Mouse (Mus musculus): ENCODE results near the gene Sdr9c7. TPM values are rescaled to one million over a fixed set of nuclear protein-coding genes. Genes with fewer than 3 reads are reported as not detected.

The Sdr9c7 gene
- total RNA-seq, 2 experiments from 2014 or later, result 0.42 to 0.45 TPM

Other genes starting within 250 kb of the Sdr9c7 start
- 1 to 10 TPM; 7.8 to 9.4 TPM for gene Nemp1, start 231.6 kb upstream of the Sdr9c7 start, total RNA-seq (2021)
- gene Nab2, start 229.9 kb upstream of the Sdr9c7 start, total RNA-seq (2021), result 10 to 100 TPM; 19.0 to 24.8 TPM
- 1 to 10 TPM; 1.0 to 2.2 TPM for gene Myo1a, start 193.3 kb upstream of the Sdr9c7 start, total RNA-seq (2021)
- gene Tac2, start 174.0 kb upstream of the Sdr9c7 start, total RNA-seq (2021), result not detected
- gene Zbtb39, start 159.0 kb upstream of the Sdr9c7 start, total RNA-seq (2021), result 10 to 100 TPM; 10.8 to 11.0 TPM
- 10 to 100 TPM; 10.4 to 14.3 TPM for gene Gpr182, start 146.8 kb upstream of the Sdr9c7 start, total RNA-seq (2021)
- gene Rdh1, start 138.8 kb upstream of the Sdr9c7 start, total RNA-seq (2021), result under 1 TPM; 0.48 to 1.00 TPM
- 1 to 10 TPM in 1 of 2 experiments, under 1 TPM in 1; 0.70 to 1.4 TPM for gene Rdh16f1, start 138.7 kb upstream of the Sdr9c7 start, total RNA-seq (2021)
- 10 to 100 TPM in 1 of 2 experiments, 1 to 10 TPM in 1; 8.4 to 20.8 TPM for gene Rdh9, start 122.1 kb upstream of the Sdr9c7 start, total RNA-seq (2021)
- 1 to 10 TPM; 1.2 to 3.6 TPM for gene Rdh16, start 97.4 kb upstream of the Sdr9c7 start, total RNA-seq (2021)
- gene Rdh19, start 48.6 kb upstream of the Sdr9c7 start, total RNA-seq (2021), result under 1 TPM in 1 of 2 experiments, not detected in 1; 0.24 TPM
- 1 to 10 TPM; 1.8 to 2.1 TPM for gene Rdh16f2, start 32.0 kb upstream of the Sdr9c7 start, total RNA-seq (2021)
- 100 to 1,000 TPM in 1 of 2 experiments, 10 to 100 TPM in 1; 45.4 to 112 TPM for gene Rdh7, start 9.7 kb upstream of the Sdr9c7 start, total RNA-seq (2021)
- gene Hsd17b6, start 109.1 kb downstream of the Sdr9c7 start, total RNA-seq (2021), result 10 to 100 TPM in 1 of 2 experiments, 1 to 10 TPM in 1; 9.5 to 23.7 TPM
- 10 to 100 TPM; 11.2 to 16.4 TPM for gene Prim1, start 116.7 kb downstream of the Sdr9c7 start, total RNA-seq (2021)
- 100 to 1,000 TPM; 694 to 716 TPM for gene Naca, start 137.1 kb downstream of the Sdr9c7 start, total RNA-seq (2021)
- gene Ptges3, start 160.4 kb downstream of the Sdr9c7 start, total RNA-seq (2021), result 100 to 1,000 TPM; 138 to 142 TPM
- gene Atp5b, start 184.8 kb downstream of the Sdr9c7 start, total RNA-seq (2021), result 1,000 to 10,000 TPM; 4,995 to 5,524 TPM
- 10 to 100 TPM; 37.1 to 51.9 TPM for gene Baz2a, start 193.1 kb downstream of the Sdr9c7 start, total RNA-seq (2021)